Mouse (Mus musculus): ENCODE measurements around the gene Pemt.

Gene Pemt

GRCm38 (mm10) chr11:60046058-60046735 is at the start of gene Pemt:
Gene Pemt, minus strand, starts transcription at chr11:60046489.
- peak; percentile 96 to 97 for DNase-seq (ENCODE audit: low spot score in 2 of 2)

- DNase-seq (ENCODE audit: low spot score in 2 of 2): no peak
Observed at GRCm38 (mm10) chr11:60094909-60095810, 48.9 kb upstream of the Pemt start.

DNA sequence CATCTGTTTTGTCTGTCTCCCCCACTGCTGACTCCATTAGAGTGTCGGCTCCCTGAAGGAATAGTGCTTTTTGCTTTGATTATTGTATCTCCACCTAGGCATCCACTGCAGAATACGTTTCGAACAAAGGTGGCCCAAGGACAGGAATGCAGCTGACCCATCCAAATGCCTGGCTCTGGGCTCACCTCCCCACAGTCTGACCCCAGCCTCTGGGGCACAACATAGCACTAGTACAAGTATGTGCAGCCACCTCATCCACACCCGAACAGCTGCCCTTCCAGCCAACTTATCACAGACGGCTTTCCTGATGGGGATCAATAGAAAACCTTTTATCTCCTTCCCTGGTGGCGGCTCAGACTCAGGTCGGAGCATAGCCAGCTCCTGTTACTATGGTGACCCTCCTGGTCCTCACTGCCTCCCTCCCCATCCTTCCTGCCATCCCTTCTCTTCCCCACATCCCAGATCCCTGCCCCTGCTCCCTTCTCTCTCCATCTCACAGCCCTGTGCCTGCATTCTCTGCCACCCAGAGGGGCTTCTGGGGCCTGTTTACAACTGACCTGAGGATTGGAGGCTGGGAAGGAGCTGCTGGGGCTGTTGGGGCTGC is 47.8 kb upstream of the Pemt start:
- DNase-seq (ENCODE audit: low spot score in 2 of 2): no peak

- no peak for DNase-seq (ENCODE audit: low spot score in 2 of 2)
Observed at GRCm38 (mm10) chr11:60093227-60093626, 46.9 kb upstream of the Pemt start.

DNA sequence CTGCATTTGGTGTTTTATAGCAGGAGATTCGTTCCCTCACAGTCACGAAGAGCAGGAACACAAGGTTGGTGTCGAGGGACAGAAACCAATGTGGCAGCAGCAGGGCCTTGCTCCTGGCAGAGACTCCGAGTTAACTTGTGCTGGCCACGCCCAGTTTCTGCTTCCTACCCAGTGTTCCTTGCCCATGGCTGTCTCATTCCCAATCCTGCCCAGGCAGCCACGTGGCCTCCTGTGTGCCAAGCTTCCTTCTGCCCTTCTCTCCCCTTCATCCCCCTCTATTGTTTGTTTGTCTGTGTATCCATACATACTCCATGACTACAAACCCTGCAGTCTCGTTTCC is 45.1 kb upstream of the Pemt start:
- no peak for DNase-seq (ENCODE audit: low spot score in 2 of 2)

DNA sequence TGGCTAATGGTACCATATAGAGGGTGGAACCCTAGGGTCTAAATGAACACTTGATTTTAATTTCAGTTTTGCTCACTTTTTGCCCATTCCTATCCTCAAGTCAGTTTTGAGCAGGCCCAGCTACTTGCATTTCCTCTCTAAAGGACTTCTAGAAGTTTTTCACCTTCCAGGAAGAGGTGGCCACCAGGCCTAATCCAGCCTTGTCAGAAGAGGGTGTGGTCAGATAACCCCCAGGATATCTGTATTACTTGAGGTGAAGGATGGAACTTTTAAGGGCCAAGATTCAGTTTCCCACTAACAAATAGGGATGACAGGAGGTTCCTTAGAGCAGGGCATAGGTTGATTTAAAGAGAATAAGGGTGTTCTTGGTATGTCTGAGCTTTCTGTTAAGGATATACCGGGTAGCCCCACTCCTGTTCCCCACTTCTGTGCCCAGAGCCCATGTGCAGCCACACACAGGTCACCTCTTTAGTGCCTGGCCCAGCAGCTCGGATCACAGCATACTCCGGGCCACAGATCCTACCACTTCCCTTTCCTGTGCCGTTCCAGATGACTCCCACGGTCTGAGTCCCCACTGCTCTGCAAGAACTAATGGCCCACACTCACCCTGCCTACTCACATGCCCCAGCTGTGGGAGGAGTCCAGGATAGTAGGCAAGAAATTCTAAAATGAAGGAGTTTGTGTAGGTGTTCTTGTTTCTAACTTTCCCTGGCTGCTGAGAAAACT is 44.6 kb upstream of the Pemt start:
- DNase-seq (ENCODE audit: low spot score in 2 of 2): peak in 1 of 2 experiments; percentile 36

DNA sequence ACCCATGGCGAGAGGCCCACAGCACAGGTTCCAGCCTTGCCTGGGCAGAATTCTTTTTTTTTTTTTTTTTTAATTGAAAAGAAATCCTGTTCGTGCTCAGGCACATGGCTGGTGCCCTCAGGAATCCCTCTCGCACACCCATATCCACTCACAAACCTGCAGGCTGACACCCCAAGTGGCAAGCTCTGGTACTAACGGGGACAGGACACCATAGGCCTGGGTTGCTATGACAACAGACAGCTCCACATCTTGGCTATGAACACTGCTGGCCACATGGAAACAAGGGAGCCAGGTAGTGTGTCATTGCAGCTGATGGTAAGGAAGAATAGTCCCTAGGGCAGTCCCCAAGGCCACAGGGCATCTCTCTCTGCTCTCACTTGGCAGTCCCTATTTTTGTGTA is 42.7 kb upstream of the Pemt start:
- peak; percentile 41 to 59 for DNase-seq (ENCODE audit: low spot score in 2 of 2)

GRCm38 (mm10) chr11:60086676-60087075 is 40.4 kb upstream of the Pemt start:
- DNase-seq (ENCODE audit: low spot score in 2 of 2): no peak

DNA sequence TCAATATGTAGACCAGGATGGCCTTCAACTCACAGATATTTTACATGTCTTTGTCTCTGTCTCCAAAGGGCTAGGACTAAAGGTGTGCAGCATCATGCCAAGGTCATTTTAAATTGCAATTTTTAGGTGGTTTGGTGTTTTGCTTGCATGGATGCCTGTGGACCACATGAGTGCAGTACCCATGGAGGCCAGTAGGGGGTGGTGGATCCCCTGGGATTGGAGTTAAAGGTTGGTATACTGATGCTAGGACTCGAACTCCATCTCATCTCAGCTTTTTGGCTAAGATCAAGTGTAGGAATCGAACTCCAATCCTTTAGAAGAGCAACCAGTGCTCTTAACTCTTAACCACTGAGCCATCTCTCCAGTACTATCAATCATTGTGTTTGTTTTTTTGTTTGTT is 38.3 kb upstream of the Pemt start:
- DNase-seq (ENCODE audit: low spot score in 2 of 2): no peak

DNA sequence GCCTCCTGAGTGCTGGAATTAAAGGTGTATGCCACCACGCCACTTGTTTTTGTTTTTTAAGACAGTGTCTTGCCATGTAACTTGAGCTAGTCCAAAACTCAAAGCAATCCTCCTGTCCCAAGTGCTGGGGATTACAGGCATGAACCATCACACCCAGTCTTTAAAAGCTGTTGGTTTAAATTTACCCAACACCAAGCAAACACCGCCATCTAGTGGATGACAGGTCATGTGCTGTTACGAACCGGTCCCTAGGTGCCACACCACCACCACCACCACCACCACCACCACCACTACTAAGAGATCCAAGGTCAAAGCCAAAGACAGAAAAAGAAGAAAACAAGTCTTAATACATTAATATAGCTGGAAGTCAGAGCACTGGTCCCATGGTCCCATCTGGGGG is 30.5 kb upstream of the Pemt start:
- DNase-seq (ENCODE audit: low spot score in 2 of 2): peak; percentile 82 to 85

DNA sequence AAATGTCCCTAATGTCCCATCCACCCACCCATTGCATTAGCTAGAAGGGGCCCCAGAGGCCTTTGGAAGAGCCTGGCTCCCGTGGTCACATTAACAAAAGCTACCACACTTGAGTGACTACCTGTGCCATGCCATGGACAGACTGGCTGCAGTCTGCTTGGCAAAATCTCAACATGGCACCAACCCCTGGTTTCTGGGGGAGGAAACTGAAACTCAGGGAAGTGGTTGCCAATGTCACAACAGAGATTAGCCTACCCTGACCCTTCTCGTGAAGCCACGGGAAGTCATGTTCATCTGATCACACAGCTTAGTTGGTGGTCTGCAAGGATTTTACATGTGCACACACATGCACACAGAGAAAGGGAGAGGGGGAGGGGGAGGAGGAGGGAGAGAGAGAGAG is 29.9 kb upstream of the Pemt start:
- no peak for DNase-seq (ENCODE audit: low spot score in 2 of 2)

DNA sequence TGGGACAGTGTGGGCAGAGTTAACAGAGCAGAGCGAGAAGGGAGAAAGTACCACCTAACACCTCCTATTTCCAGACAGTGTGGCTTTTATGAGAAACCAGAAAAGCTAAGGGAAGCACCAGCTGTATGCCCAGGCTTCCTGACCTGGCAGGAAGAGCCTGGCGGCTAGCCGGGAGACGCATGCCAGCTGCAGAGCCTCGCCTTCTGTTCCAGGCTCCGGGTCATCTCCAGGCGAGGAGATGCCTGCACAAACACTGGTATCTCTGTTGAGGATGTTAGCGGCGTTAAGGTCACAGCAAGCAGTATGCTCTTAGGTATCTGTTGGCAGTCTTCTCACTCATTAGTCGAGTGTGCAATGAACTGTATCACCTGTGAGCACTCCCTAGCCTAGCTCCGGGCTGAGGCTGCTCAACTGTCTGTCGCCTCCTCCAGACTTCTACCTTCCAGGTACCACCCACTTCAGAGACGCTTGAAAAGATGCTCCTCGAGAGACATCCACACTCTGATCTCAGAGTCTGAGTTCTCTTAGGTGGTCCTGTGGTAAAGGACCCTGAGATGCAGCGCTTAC is 27.7 kb upstream of the Pemt start:
- DNase-seq (ENCODE audit: low spot score in 2 of 2): peak in 1 of 2 experiments; percentile 21

- DNase-seq (ENCODE audit: low spot score in 2 of 2): no peak
Observed at GRCm38 (mm10) chr11:60073121-60073520, 26.8 kb upstream of the Pemt start.

GRCm38 (mm10) chr11:60071221-60071620 is 24.9 kb upstream of the Pemt start:
- no peak for DNase-seq (ENCODE audit: low spot score in 2 of 2)

DNA sequence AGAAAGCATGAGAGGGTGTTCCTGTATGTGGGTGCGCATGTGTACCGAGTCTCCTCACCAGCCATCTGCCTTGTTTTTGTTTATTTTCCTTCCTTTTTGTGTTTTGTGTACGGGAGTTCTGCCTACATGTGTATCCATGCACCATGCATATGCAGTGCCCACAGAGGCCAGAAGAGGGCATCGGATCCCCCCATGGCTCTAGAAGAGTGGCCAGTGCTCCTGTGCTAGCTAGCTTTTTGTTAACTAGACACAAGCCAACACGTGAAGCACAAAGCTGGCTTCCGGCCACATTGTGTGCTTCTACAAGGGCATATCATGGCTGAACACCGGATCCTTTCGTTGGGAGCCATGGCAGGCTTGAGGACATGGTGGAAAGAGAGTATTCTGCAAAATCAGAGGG is 24.3 kb upstream of the Pemt start:
- no peak for DNase-seq (ENCODE audit: low spot score in 2 of 2)

DNA sequence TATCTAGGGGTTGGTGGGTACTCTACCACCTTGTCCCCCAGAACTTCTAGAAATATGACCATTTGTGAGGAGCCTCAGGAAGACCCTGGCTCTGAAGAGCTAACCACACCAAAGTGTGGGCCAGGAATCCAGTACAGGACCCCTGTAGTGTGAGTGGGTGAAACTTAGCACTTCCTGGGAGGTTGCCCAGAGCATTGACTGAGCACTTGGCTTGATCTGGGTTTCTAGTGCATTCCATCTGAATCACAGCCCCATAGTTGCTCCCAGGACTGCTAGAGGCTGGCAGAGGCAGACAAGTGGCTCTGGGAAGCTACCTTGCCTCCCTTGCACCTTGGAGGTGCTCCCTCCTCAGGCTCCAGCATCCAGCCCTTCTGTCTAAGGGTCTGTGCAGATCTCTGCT is 22.3 kb upstream of the Pemt start:
- DNase-seq (ENCODE audit: low spot score in 2 of 2): no peak

DNA sequence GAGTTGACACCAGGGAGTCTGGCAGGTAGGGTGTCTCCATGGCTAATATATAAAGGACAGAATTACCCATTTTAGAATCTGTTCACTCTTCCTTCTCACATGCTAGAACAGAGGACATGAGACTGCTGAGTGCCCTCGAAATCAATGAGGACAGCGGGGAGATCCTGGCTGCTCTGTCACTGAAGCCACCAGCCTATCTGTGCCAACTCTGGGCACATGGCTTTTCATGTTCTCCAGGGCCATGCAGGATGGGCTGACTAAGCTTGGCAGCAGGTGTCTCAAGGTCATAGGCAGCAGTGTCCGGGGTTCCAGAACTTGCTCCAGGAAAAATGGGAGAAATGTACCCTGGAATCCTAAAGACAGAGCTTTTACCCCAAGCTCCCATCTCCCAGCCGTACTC is 21.4 kb upstream of the Pemt start:
- DNase-seq (ENCODE audit: low spot score in 2 of 2): no peak

GRCm38 (mm10) chr11:60065267-60065666 is 19.0 kb upstream of the Pemt start:
- no peak for DNase-seq (ENCODE audit: low spot score in 2 of 2)

DNA sequence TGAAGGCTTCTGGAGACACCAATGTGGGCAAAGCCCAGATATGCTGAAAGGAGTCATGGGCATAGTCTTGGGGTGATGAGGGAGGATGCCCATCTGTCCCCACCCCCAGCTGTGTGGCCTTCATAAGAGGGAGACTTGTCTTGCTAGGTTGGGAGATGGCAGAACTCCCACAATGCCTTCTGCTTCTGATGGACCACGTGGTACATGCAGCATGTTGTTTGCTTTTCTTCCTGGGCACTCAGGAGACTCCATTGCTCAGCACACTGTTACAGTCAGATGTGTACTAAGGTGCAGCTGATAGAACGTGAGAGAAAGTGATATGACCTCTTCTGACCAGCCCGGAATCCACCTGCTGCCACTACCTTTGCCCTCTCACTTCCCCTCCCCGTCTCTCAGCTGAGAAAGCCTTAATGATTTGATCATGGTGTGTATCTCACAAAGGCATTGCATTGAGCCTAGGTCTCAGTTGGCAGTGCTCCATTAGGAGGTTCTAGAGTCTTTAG is 15.3 kb upstream of the Pemt start:
- no peak for DNase-seq (ENCODE audit: low spot score in 2 of 2)

DNA sequence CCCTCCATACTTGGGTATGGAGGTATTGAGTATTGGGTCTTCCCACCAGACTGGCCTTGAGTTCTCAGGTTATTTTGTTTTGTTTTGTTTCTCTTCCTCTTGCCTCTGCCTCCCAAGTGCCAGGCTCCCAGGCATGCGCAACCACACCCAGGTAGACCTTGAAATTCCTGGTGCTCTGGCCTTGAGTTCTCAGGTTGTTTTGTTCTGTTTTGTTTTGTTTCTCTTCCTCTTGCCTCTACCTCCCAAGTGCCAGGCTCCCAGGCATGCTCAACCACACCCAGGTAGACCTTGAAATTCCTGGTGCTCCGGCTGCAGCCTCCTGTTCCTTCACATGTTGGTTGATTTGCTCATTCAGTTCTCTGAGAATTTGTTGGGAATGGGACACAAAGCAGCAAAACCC is 13.7 kb upstream of the Pemt start:
- DNase-seq (ENCODE audit: low spot score in 2 of 2): no peak

GRCm38 (mm10) chr11:60058441-60058840 is 12.2 kb upstream of the Pemt start:
- no peak for DNase-seq (ENCODE audit: low spot score in 2 of 2)

GRCm38 (mm10) chr11:60057987-60058386 is 11.7 kb upstream of the Pemt start:
- peak; percentile 21 to 36 for DNase-seq (ENCODE audit: low spot score in 2 of 2)
